Mouse (Mus musculus) bone marrow, adult 2 months (tissue): ENCODE measurements around the gene Atg5. TPM values are rescaled to one million over a fixed set of nuclear protein-coding genes. Genes with fewer than 3 reads are reported as not detected.

Experiments used
- H3K27ac ChIP-seq: fragments of 200-500 bp; 2 replicates; pipeline ENCODE4 v1.5.1; 2012; ENCODE audit warnings: low read depth, mild to moderate bottlenecking, control low read depth, inconsistent platforms, low read length; ENCODE audit not compliant: control insufficient read depth, poor library complexity, insufficient read depth
- H3K4me1 ChIP-seq: fragments of 200-500 bp; 2 replicates; pipeline ENCODE4 v1.6.1; 2011; ENCODE audit warnings: low read length; ENCODE audit not compliant: control insufficient read depth, insufficient read depth
- H3K4me3 ChIP-seq: fragments of 200-500 bp; replicated peaks from 2 replicates; pipeline ENCODE3; 2011; ENCODE audit warnings: mild to moderate bottlenecking, low read depth, low read length, control low read depth; ENCODE audit not compliant: control insufficient read depth
- CTCF ChIP-seq: fragments of 200-500 bp; IDR thresholded peaks from 2 replicates; pipeline ENCODE4 v1.5.1; 2011; ENCODE audit warnings: low read length, control low read depth; ENCODE audit not compliant: control insufficient read depth, insufficient read depth
- POLR2A ChIP-seq: fragments of 200-500 bp; IDR thresholded peaks from 2 replicates; pipeline ENCODE4 v1.6.1; 2011; ENCODE audit warnings: low read depth, mild to moderate bottlenecking, control low read depth, low read length, borderline replicate concordance; ENCODE audit not compliant: control insufficient read depth
- WGBS: fragments of 180-500 bp; shearing (Covaris S2); methylation state at CpG from one replicate; pipeline ENCODE4 v1.1.7; 2018; 5-methylcytosine and 5-hydroxymethylcytosine counted together
- polyA plus RNA-seq: library from polyadenylated mRNA; stranded (reverse); fragments of >200 nt; gene quantifications from 2 replicates; pipeline ENCODE4 v1.2.4, GENCODE M21; 2011; ENCODE audit warnings: low replicate concordance; ENCODE audit not compliant: missing spikeins, insufficient read depth, insufficient read length

Gene Atg5
- polyA plus RNA-seq, 1 experiment = 10.7 TPM

DNA sequence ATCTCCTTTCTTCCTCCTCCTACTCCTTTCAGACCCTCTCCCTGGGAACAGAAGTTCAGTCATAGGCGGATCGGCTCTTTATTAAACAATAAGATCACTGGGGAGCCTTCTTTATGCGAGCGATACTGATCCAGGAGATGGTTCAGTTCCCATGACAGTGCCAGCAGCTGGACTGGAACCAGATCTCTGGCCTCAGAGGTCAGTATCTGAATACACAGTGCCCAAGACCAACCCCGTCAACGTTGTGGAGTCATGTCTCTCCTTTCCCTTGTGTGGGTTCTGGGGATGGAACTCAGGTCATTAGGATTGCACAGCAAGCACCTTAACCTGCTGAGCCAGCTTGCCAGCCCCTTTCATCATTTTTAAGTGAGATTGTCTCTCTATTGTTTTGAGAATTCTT, 70.4 kb downstream of the Atg5 start:
- Histone ChIP-seq H3K27ac (no peak overlapping the region), H3K4me1 (peaks cover 1% of the 10 kb centered on the region; the same call in 1 of the 2 replicates), H3K4me3 (no peak overlapping the region)
- WGBS = 88% methylated on average over 6 of the region's 6 CpGs
- TF ChIP-seq POLR2A = no peak
- no peak for TF ChIP-seq CTCF

DNA sequence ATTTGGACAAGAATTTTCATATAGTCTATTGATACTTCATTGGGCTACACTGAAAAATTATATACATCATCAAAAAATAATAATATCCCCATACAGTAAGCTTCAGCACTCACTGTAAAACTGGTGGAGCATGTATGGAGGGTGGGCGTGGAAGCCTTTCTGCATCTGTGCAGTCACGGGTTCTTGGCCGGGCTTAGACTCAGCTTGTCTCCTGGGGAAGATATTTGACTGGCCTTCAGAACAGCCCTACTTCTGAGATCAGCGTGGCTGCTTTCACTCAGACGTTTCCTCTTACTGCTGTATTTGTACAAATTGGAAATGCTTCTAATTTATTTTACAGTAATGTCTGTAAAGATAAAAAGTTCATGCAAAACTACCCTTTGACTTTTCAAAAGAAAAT, 71.2 kb downstream of the Atg5 start:
- no peak overlapping the region for H3K4me3 ChIP-seq
- 66% methylated on average over 5 of the region's 5 CpGs for WGBS
- H3K27ac ChIP-seq = no peak overlapping the region
- H3K4me1 ChIP-seq = peaks cover 1% of the 10 kb centered on the region; the same call in 1 of the 2 replicates
- TF ChIP-seq POLR2A (no peak), CTCF (no peak)

DNA sequence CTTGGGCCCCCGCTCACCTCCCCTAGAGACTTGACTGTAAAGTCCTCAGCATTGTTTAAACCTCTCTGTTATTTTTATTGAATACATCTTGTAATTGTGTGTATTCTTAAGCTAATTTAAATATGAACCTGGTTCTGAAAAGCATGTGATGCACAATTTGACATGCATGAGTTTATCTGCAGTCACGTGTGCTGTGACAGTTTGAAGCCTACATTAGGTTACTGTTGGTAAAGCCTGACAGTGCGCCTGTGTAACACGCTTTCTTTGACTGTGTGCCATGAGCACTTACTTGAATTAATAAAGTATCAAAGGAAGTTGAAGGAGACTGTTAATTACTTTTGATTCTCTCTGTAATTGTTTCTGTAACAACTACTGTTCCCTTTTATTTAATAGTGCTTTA, 72.8 kb downstream of the Atg5 start:
- H3K4me1 ChIP-seq = peaks cover 1% of the 10 kb centered on the region; the same call in 1 of the 2 replicates
- 82% methylated on average over 4 of the region's 4 CpGs for WGBS
- TF ChIP-seq POLR2A (no peak), CTCF (no peak)
- no peak overlapping the region for H3K27ac ChIP-seq
- no peak overlapping the region for H3K4me3 ChIP-seq

DNA sequence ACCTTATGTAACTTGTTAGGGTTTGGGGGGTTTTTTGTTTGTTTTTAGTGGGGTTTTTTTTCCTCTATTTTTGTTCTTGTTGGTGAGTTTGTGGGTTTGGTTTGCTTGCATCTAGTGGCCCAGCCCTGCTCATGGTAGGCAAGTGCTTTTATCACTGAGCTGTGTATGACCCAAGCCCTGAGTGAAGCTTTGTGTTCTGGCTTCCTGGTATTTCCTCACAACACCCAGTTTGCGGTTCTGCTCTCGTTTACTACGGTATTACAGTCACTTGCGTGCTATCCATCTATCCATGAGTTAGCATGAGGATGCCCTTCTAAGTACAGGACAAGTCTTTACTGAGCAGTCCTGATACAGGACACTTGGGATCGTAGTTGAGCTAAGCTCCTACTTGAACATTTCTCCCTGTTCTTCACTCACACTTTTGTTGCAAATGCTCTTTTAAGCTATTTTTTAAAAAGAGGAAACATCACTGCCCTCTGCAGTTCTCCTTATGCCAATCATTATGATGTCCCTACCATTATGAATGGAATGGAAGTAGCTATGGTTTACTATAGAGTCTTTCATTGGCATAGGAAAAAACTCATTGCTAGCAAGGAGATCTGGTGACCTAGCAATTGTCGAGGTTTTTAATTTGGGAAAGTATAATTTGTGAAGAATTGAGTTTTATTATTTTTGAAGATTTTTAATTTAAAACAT, 73.8 kb downstream of the Atg5 start:
- TF ChIP-seq CTCF (no peak), POLR2A (no peak)
- WGBS = 11% methylated on average over 6 of the region's 6 CpGs

DNA sequence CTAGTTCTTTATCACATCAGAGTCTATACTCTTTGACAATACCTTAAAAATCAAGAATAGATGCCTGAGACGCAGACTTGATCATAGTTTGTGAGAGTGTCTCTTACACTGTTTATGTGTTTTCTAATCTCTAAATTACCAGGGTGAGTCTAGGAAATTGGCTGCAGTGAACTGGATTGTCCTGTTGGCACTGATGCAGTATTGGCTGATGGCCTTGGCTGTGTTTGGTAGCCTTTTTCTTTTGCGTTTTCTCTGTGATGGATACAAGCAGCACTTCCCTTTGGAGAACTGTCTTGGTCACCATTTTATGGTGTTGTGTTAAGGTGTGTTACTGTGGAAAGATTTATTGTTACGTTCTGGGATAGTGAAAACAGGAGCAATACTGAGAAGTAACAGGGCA, 75.2 kb downstream of the Atg5 start:
- Histone ChIP-seq H3K27ac (no peak overlapping the region), H3K4me1 (peaks cover 3% of the 10 kb centered on the region; the same call in 1 of the 2 replicates), H3K4me3 (no peak overlapping the region)
- WGBS = 80% methylated on average over 3 of the region's 3 CpGs
- TF ChIP-seq CTCF (no peak), POLR2A (no peak)

More for the DNA sequence above, 73.8 kb downstream of the Atg5 start:
- Histone ChIP-seq H3K27ac (peak overlapping the region; percentile 17; the same call in 1 of the 2 replicates), H3K4me1 (peaks cover 1% of the 10 kb centered on the region; the same call in 1 of the 2 replicates), H3K4me3 (no peak overlapping the region)

DNA sequence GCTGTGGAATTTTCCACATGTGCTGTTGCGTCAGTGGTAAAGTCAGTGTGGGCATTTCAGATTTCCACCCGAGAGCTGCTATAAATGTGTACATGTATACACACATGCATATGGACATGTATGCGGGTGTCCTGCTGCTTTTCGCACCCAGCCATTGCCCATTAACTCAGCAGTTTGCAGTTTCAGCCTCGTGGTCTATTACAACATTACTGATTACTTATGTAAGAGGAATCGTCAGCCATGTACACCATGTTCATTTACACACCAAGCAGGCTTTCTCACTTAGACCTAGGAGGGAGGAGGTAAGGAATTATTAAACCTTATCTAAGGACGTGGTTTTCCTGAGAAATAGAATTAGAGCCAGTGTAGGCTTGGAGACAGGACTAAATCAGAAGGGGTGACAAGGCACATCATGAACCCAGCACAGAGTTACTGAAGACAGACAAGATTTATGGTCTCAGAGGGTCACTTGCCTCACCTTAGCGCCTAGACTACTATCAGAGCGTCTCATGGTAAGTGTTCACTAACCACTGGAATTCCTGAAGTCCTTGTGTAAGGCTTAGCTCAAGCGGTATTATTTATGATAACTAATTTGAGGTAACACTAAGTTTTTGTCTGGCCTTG, 79.5 kb downstream of the Atg5 start:
- WGBS = 65% methylated on average over 10 of the region's 10 CpGs
- Histone ChIP-seq H3K4me1 (peaks cover 2% of the 10 kb centered on the region; the same call in 1 of the 2 replicates), H3K27ac (no peak overlapping the region), H3K4me3 (no peak overlapping the region)
- TF ChIP-seq POLR2A (no peak), CTCF (no peak)

DNA sequence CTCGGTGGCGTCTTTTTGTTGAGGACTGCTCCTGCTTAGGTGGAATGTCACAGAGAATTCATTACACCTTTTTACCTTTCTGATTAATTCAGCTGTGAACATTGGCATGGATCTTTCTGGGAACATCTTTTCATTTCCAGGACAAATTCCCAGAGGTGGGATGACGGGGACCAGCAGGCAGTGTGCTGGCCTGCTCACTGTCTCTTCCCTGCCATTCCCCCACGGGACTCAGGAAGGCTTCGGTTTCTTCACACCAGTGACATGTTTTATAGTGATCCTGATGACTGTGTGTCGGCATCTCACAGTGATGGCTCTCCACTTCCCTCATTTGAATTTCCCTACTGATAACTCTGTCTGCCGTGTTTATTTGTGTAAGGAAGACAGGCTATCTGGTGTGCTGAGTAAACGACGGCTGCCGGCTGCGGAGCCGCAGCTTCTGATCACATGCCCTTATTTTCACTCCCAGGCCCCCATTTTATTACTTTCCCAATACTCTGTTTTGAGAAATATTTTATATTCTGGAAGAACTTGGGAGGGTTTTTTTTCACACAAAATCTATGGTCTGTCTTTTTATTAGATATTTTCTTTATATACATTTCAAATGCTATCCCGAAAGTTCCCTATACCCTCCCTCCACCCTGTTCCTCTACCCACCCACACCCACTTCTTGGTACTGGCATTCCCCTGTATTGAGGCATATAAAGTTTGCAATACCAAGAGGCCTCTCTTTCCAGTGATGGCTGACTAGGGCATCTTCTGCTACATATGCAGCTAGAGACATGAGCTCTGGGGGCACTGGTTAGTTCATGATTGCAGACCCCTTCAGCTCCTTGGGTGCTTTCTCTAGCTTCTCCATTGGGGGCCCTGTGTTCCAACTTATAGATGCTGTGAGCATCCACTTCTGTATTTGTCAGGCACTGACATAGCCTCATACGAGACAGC, 80.6 kb downstream of the Atg5 start:
- Histone ChIP-seq H3K4me1 (peaks cover 2% of the 10 kb centered on the region; the same call in 1 of the 2 replicates), H3K27ac (no peak overlapping the region), H3K4me3 (no peak overlapping the region)
- WGBS = 88% methylated on average over 14 of the region's 14 CpGs
- TF ChIP-seq POLR2A = no peak
- no peak for TF ChIP-seq CTCF

DNA sequence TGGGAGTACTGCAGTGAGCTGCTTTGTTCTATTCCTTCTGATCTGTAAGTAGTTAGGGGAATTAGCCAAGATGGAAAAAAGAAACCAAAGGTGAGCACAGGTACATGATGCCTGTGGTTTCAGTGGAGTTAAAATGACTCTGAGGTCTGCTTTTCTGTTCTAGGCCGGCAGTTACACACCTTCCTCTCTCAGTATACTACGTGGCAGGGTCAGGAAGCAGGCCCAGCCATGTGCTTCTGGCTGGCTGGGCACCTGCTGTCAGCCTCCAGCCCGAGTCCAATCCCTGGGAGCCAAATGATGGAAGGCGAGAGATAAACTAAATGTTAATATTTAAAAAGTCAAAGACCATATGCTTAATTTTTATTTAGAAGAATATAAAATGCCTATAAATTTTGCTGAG, 85.3 kb downstream of the Atg5 start:
- TF ChIP-seq POLR2A = no peak
- TF ChIP-seq CTCF = no peak
- WGBS = 36% methylated on average over 4 of the region's 4 CpGs
- no peaks in the 10 kb centered on the region for H3K4me1 ChIP-seq

More for the DNA sequence above, 85.3 kb downstream of the Atg5 start:
- Histone ChIP-seq H3K27ac (no peak overlapping the region), H3K4me3 (no peak overlapping the region)
